Mouse (Mus musculus): Measurements from ENCODE around the gene Atg14.

DNA sequence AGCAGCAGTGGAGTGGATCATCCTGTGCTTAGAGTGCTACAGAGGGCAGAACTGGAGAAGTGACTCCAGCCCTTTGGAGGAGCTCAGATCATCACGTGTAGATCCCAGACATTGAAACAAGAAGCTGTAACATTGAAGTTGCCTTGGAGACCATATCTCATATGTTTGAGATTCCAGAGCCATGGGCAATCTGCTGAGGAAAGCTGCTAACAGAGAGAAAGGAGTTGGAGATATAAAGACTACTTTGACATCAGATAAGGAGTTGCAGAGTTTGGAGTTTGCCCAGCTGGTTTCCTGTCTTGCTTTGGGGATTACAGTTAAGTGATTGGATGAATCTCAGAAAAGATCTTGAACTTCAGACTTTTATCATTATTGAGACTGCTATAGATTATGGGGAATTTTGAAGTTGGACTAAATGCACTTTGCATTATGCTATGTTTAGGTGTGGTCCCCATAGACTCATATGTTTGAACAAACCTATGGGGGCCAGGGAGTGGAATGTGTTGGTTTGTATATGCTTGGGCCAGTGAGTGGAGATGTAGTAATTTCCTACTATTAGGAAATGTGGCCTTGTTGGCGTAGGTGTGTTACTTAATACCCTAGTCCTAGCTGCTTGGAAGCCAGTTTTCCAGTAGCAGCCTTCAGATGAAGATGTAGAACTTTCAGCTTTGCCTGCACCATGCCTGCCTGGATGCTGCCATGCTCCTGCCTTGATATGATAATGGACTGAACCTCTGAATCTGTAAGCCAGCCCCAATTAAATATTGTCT is 76.7 kb downstream of the Atg14 start:
- TF ChIP-seq CTCF (conservative IDR thresholded peaks at IDR 0.05; ENCODE audit: low read length) (no peak), POU5F1 (IDR thresholded peaks at IDR 0.05; ENCODE audit: borderline replicate concordance, low read length) (no peak), NANOG (IDR thresholded peaks at IDR 0.05; ENCODE audit: borderline replicate concordance, low read length) (no peak)

Measured in E14TG2a.4 (cell line).